Mouse (Mus musculus) neural tube, embryonic 14.5 days (tissue): ENCODE measurements around the gene Mrps22. TPM values are rescaled to one million over a fixed set of nuclear protein-coding genes. Genes with fewer than 3 reads are reported as not detected.

ENCODE experiments used
- ATAC-seq: fragments of 200-750 bp; cut with Nextera tagmentation; 2 replicates; pipeline ENCODE4 v1.8.0; 2017; ENCODE audit warnings: low read depth, mild to moderate bottlenecking, moderate TSS enrichment, moderate library complexity
- H3K27ac ChIP-seq: fragments of 300-500 bp; sonication (generic); 2 replicates; pipeline ENCODE4 v1.5.1; 2014; ENCODE audit warnings: low read depth, mild to moderate bottlenecking, control low read depth, low read length, moderate library complexity, mixed read lengths
- H3K27me3 ChIP-seq: fragments of 300-500 bp; sonication (generic); 2 replicates; pipeline ENCODE4 v1.6.1; 2014; ENCODE audit warnings: low read length; ENCODE audit not compliant: control insufficient read depth, insufficient read depth
- H3K36me3 ChIP-seq: fragments of 300-500 bp; sonication (generic); 2 replicates; pipeline ENCODE4 v1.6.1; 2014; ENCODE audit warnings: low read length, mixed read lengths; ENCODE audit not compliant: control insufficient read depth, insufficient read depth
- H3K4me1 ChIP-seq: fragments of 300-500 bp; sonication (generic); 2 replicates; pipeline ENCODE4 v1.6.1; 2014; ENCODE audit warnings: low read length; ENCODE audit not compliant: control insufficient read depth, insufficient read depth
- H3K4me2 ChIP-seq: fragments of 300-500 bp; sonication (generic); 2 replicates; pipeline ENCODE4 v1.6.1; 2014; ENCODE audit warnings: mild to moderate bottlenecking, low read depth, low read length, control low read depth
- H3K4me3 ChIP-seq: fragments of 300-500 bp; sonication (generic); 2 replicates; pipeline ENCODE4 v1.5.1; 2014; ENCODE audit warnings: low read depth, low read length, control low read depth, mixed read lengths
- H3K9ac ChIP-seq: fragments of 300-500 bp; sonication (generic); replicated peaks from 2 replicates; pipeline ENCODE4 v1.6.1; 2014; ENCODE audit warnings: low read depth, mild to moderate bottlenecking, control low read depth, low read length, mixed read lengths
- H3K9me3 ChIP-seq: fragments of 300-500 bp; sonication (generic); 2 replicates; pipeline ENCODE4 v1.6.1; 2016; ENCODE audit warnings: low read length; ENCODE audit not compliant: control insufficient read depth
- WGBS: fragments of 180-500 bp; shearing (Covaris S2); extraction: QIAGEN DNeasy Blood & Tissue Kit; methylation state at CpG from one replicate; pipeline ENCODE4 v1.1.7; 2014; 5-methylcytosine and 5-hydroxymethylcytosine counted together
- polyA plus RNA-seq: library from polyadenylated mRNA; unstranded; fragments of >200 nt; fragmentation: Nextera tagmentation; extraction: Ambion mirVana; gene quantifications from 2 replicates; pipeline ENCODE4 v1.2.1, GENCODE M21; 2014

Gene Mrps22
- polyA plus RNA-seq, 1 experiment from 2014 or later = 54.8 TPM

DNA sequence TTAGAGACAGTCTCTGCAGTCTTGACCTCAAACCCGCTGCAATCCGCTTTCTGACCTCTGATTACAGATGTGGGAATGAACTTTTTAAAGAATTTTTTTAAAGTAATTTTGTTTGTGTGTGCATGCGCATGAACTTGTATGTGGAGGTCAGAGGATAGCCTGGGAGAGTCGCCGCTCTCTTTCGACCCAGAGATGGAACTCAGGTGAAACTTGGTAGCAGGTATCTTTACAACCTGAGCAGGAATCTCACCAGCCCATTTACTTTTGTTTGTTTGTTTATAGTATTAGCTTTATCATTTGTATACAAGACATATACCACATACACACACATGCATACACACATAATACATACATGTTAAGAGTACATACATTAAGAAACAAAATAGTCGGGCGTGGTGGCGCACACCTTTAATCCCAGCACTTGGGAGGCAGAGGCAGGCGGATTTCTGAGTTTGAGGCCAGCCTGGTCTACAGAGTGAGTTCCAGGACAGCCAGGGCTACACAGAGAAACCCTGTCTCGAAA, 438 bp upstream of the Mrps22 start:
- WGBS = 56% methylated on average over 11 of the region's 11 CpGs
- peak; percentile 23; the same call in 1 of the 2 replicates for ATAC-seq
- H3K27me3 ChIP-seq = no peaks in the 10 kb centered on the region
- H3K4me3 ChIP-seq = peak overlapping the region; percentile 96
- peaks cover 11% of the 10 kb centered on the region for H3K4me1 ChIP-seq
- no peak overlapping the region for H3K27ac ChIP-seq
- 0 out of 2 replicates have a peak, but pooled peaks cover 7% of the 10 kb centered on the region for H3K36me3 ChIP-seq
- H3K9ac ChIP-seq = peak overlapping the region; percentile 77; the same call in 1 of the 2 replicates
- no peaks in the 10 kb centered on the region for H3K9me3 ChIP-seq
- H3K4me2 ChIP-seq = peak overlapping the region; percentile 83

DNA sequence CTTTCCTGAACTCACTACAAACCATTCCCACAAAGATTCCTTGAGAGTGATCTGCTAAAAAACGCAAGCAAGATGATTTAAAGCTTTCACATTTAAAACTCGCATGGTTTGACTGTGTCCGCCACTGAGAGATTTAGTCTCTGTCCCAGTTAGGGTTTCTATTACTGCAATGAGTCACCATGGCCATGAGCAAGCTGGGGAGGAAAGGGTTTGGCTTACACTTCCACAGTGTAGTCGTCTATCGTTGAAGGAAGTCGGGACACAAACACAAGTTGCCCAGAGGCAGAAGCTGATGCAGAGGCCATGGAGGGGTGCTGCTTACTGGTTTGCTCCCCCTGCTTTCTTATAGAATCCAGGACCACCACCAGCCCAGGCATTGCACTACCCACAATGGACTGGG, 1.4 kb downstream of the Mrps22 start:
- H3K4me3 ChIP-seq = no peak overlapping the region
- no peaks in the 10 kb centered on the region for H3K9me3 ChIP-seq
- no peak for ATAC-seq
- no peak overlapping the region for H3K4me2 ChIP-seq
- no peaks in the 10 kb centered on the region for H3K27me3 ChIP-seq
- peaks cover 11% of the 10 kb centered on the region for H3K4me1 ChIP-seq
- H3K36me3 ChIP-seq = peaks cover 10% of the 10 kb centered on the region; the same call in 1 of the 2 replicates
- no peak overlapping the region for H3K9ac ChIP-seq
- no peak overlapping the region for H3K27ac ChIP-seq
- 93% methylated on average over 6 of the region's 6 CpGs for WGBS

DNA sequence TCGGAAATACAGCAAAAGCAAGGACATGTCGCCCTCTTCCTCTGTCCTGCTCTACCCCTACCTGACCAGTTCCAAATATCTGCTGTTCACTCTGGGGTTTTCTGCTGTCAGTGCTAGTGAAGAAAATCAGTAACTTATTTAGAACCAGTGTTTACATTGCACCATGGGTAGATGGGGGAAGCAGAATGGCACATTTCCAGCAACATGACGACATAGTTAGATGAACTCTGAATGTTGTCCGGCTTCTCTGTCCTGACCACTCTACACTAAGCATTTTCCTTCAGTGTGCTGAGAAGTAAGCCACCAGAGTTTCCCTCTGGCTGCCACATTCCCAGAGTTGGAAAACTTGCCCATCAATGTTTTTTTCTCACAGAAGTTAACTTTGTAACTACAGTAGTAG, 17.6 kb downstream of the Mrps22 start:
- H3K4me3 ChIP-seq = no peak overlapping the region

DNA sequence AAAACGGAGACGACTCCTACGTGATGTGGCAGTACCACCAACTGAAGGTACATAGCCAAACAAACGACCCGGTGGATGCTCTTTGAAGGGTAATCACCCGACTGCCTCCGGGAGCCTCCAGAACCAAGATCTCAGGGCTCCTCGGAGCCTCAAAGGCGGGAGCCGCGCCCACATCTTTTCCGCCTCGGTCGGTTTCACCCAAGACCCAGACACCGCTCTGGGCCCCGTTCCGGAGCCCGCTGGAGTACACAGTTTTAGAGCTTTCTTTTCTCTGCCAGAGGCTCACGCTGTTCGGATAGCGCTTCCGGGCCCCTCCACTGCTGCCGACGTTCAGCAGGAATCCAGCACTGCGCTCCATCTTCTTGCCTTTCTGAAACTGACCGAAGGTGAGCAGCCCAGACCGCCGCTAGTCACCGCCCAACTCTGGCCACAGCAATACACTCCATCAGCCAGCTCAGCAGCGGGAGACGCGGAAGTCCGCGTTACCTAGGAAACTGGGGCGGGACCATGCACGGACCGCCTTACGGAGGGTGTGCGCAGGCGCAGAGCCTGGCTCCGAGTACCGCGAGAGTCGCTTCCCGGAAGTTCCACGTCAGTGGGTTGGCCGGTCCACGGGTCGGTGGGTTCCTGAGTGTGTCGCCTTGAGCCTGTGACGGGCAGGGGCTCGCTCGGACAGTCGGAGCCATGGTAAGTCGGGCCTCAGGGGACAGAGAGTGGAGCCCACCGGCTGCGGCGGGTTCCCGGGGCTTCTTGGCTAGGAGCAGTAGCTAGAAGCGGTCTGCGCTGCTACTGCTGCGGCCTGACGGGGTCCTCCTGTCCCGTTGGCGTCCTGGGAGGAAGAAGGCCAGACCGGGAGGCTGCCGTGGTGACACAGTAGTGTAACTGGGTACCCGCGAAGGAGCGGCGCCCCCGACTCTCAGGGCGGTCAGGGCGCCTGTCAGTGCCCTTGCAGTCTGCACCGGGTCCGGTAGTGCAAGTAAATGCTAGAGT, 38.0 kb downstream of the Mrps22 start, which contains the start of gene Copb2:
Copb2 (plus strand) TSS at position 585 of the 990 bp plus-strand sequence.
- peak; percentile 99 for ATAC-seq
- peak within 1 kb of the TSS; percentile 87 for H3K4me2 ChIP-seq
- peak within 1 kb of the TSS; percentile 86 for H3K4me3 ChIP-seq
- H3K9me3 ChIP-seq = no peaks in the 10 kb centered on the region
- peaks cover 5% of the 10 kb centered on the region; the same call in 1 of the 2 replicates for H3K36me3 ChIP-seq
- 0% methylated on average over 76 of the region's 76 CpGs for WGBS
- H3K9ac ChIP-seq = peak within 1 kb of the TSS; percentile 90
- H3K4me1 ChIP-seq = peaks cover 9% of the 10 kb centered on the region; the same call in 1 of the 2 replicates
- H3K27me3 ChIP-seq = no peaks in the 10 kb centered on the region
- peak within 1 kb of the TSS; percentile 73 for H3K27ac ChIP-seq

More for the DNA sequence above, 17.6 kb downstream of the Mrps22 start:
- ATAC-seq = no peak
- Histone ChIP-seq H3K27ac (no peak overlapping the region), H3K36me3 (peaks cover 81% of the 10 kb centered on the region), H3K9me3 (no peaks in the 10 kb centered on the region), H3K4me1 (no peaks in the 10 kb centered on the region), H3K27me3 (no peaks in the 10 kb centered on the region), H3K9ac (no peak overlapping the region), H3K4me2 (no peak overlapping the region)
- WGBS = 93% methylated on average over 4 of the region's 4 CpGs

DNA sequence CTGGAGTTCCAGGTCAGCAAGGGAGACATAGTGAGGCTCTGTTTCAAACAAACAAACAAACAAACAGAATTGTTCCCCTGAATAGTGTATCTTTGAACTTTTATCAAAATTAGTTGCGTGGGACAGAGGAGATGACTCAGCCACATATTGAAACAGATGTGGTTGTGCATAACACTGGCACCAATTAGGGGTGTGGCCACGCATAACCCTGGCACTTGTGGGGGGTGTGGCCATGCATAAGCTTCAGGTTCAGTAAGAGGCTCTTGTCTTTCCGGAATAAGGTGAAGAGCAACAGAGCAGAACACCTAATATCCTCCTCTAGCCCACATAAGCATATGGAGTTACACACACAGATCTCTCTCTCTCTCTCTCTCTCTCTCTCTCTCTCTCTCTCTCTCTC, 57.4 kb downstream of the Mrps22 start:
- no peak for ATAC-seq
- Histone ChIP-seq H3K27ac (no peak overlapping the region), H3K9me3 (no peaks in the 10 kb centered on the region), H3K4me2 (no peak overlapping the region), H3K36me3 (no peaks in the 10 kb centered on the region), H3K4me1 (no peaks in the 10 kb centered on the region), H3K4me3 (no peak overlapping the region), H3K9ac (no peak overlapping the region), H3K27me3 (no peaks in the 10 kb centered on the region)
- 86% methylated on average over 3 of the region's 3 CpGs for WGBS

Other genes with a start within 250 kb of the Mrps22 start
- 49.1 and 94.7 TPM in 2 replicates for gene Rbp1, start 178.7 kb downstream of the Mrps22 start, polyA plus RNA-seq
- gene Rbp2, start 115.5 kb downstream of the Mrps22 start, polyA plus RNA-seq = 1.4 and 1.9 TPM in 2 replicates
- 119 and 154 TPM in 2 replicates for gene Copb2, start 37.9 kb downstream of the Mrps22 start, polyA plus RNA-seq
- gene Prr23a1, start 240.8 kb upstream of the Mrps22 start, polyA plus RNA-seq = not detected in 2 replicates